Mouse (Mus musculus) brain, adult 10 weeks (tissue): Measurements from ENCODE around the gene Cdc25a. TPM values are rescaled to one million over a fixed set of nuclear protein-coding genes. Genes with fewer than 3 reads are reported as not detected.

ENCODE experiments used
- polyA plus RNA-seq: library from polyadenylated mRNA; stranded (reverse); fragments of 350-450 nt; fragmentation: Illumina TruSeq; extraction: RNeasy Lipid Tissue Mini Kit (QIAGEN cat#74804); gene quantifications from one replicate; pipeline ENCODE4 v1.2.3, GENCODE M21; 2015; ENCODE audit warnings: low read depth, low replicate concordance

Cdc25a gene
- polyA plus RNA-seq, result 4.9 TPM

GRCm38 (mm10) chr9:109874797-109875691 lies at the start of gene Cdc25a:
Cdc25a (plus strand) TSS chr9:109875579.

DNA sequence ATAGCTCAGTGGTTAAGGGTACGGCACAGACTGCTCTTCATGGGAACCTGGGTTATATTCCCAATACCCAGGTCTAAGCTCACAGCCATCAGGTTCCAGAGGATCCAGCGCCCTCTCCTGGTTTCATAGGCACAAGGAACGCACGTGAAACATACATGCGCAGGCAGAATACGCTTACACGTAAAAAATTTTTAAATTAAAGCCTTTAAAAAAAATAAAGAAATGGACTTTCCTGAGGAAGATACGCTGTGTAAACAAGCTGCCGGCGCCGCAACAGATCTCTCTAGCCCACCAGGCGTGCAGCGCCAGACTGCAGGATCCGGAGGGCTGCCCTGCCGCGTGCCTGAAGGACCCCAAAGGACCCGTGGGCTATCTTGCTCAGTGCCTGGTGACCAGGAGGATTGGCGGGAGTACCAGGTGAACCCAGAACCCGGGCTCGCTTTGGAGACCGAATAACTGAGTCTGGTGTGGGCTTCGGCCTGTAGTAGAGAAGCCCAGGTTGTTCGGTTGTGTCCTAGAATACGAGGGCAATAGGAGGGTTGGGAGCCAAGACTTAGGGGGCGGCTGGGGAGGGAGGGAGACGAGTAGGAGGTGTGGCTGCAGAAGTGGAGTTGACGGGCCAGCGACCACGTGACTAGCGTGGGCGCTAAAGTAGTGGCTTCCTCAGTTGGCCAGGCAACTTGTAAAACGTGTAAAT lies 42.8 kb upstream of the Cdc25a start, which contains the start of gene Nme6:
Nme6 (plus strand) TSS at position 359 of the 697 bp plus-strand sequence.

DNA sequence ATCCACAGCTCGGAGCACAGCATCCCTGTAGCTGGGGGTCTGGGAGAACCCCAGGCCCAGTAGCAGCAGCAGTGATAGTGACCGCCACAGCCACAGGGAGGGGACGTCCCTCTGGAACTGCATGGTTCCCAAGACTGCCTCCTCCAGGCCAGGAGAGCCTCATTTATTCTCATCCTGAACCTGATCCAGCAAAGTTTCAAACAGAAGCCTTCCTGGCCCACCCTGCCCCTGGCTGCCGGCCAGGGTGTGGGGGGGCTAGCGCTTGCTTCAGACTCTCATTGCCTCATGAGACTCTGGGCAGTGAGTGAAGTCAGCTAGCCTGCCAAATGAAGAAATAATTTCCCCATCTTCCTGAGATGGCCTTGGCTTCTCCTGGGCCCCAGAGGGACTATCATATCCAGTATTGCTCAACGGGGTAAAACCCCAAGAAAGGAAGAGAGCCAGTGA lies 26.0 kb upstream of the Cdc25a start, which contains the start of gene Camp:
Camp (minus strand) TSS at position 306 of the 447 bp plus-strand sequence.

GRCm38 (mm10) chr9:109931257-109932171 lies 56.1 kb downstream of the Cdc25a start, which contains the start of gene Map4:
Map4 (plus strand) TSS chr9:109931460.

Other genes starting within 250 kb of the Cdc25a start
- gene Fbxw24, start 249.5 kb upstream of the Cdc25a start, polyA plus RNA-seq, result not detected
- not detected for gene Fbxw25, start 210.9 kb upstream of the Cdc25a start, polyA plus RNA-seq
- not detected for gene Fbxw18, start 172.9 kb upstream of the Cdc25a start, polyA plus RNA-seq
- not detected for gene Fbxw26, start 129.5 kb upstream of the Cdc25a start, polyA plus RNA-seq
- not detected for gene Fbxw27, start 84.9 kb upstream of the Cdc25a start, polyA plus RNA-seq
- gene Spink8, start 63.3 kb upstream of the Cdc25a start, polyA plus RNA-seq, result 15.7 TPM
- gene Nme6, start 42.8 kb upstream of the Cdc25a start, polyA plus RNA-seq, result 15.4 TPM
- not detected for gene Camp, start 26.0 kb upstream of the Cdc25a start, polyA plus RNA-seq
- gene Map4, start 55.9 kb downstream of the Cdc25a start, polyA plus RNA-seq, result 379 TPM
- gene Smarcc1, start 242.1 kb downstream of the Cdc25a start, polyA plus RNA-seq, result 33.9 TPM
- 96.0 TPM for gene Dhx30, start 242.3 kb downstream of the Cdc25a start, polyA plus RNA-seq